9 mouse cellular contexts compared by ENCODE assay signal in genomic region chr10:81499250-81499901, GRCm38 (mm10). TPM values are rescaled to one million over a fixed set of nuclear protein-coding genes. Genes with fewer than 3 reads are reported as not detected.
DNase-seq lines count a peak whose midpoint lies in the region; ATAC-seq and TF ChIP-seq lines count a peak whose summit lies in the region.
"Had no signal": no experiment of that assay in that cellular context is flagged by ENCODE, and none has a peak within 500 bp of the region (broad histone marks: within the 10 kb centered on the region; RNA-seq: fewer than 3 reads in every experiment).

No protein-coding gene starts in this region.

- peaks cover 8% of the 10 kb centered on the region for H3K27me3 ChIP-seq in heart, embryonic 10.5 days (ENCODE audit: insufficient read depth, poor library complexity, severe bottlenecking)
- no peaks in the 10 kb centered on the region for H3K27me3 ChIP-seq in G1E (ENCODE audit: insufficient read depth, low read length)
- no peaks in the 10 kb centered on the region; the same call in 1 of the 2 replicates for H3K27me3 ChIP-seq in kidney, embryonic 16.5 days (ENCODE audit: insufficient read depth, low read length)
- H3K27me3 ChIP-seq in megakaryocyte, embryonic 14.5 days (replicated peaks) = no peaks in the 10 kb centered on the region
- no peaks in the 10 kb centered on the region for H3K27me3 ChIP-seq in forebrain, embryonic 16.5 days (replicated peaks; ENCODE audit: control insufficient read depth, insufficient read depth, low read length)

- H3K36me3 ChIP-seq in heart, embryonic 10.5 days = no peaks in the 10 kb centered on the region
- H3K36me3 ChIP-seq in G1E (replicated peaks) = peaks cover 62% of the 10 kb centered on the region
- H3K36me3 ChIP-seq in kidney, embryonic 16.5 days (ENCODE audit: insufficient read depth, low read length) = no peaks in the 10 kb centered on the region
- peaks cover 36% of the 10 kb centered on the region for H3K36me3 ChIP-seq in megakaryocyte, embryonic 14.5 days (replicated peaks; ENCODE audit: low read length)
- H3K36me3 ChIP-seq in forebrain, embryonic 16.5 days (ENCODE audit: control insufficient read depth, insufficient read depth) = no peaks in the 10 kb centered on the region

- no peak for ATAC-seq in G1E (ENCODE audit: extremely low read depth, insufficient number of reproducible peaks, low FRiP score, poor library complexity, severe bottlenecking)
- no peak for ATAC-seq in kidney, embryonic 16.5 days (ENCODE audit: low FRiP score, low TSS enrichment)
- no peak for ATAC-seq in forebrain, embryonic 16.5 days

- WGBS in heart, embryonic 10.5 days = 65% methylated on average over 22 of the region's 23 CpGs
- WGBS in kidney, embryonic 16.5 days = 78% methylated on average over 23 of the region's 23 CpGs
- 79% methylated on average over 23 of the region's 23 CpGs for WGBS in forebrain, embryonic 16.5 days

- 0 out of 2 replicates have a peak overlapping the region, but pooled peaks have one; percentile 49 for H3K27ac ChIP-seq in heart, embryonic 10.5 days
- no peak overlapping the region for H3K27ac ChIP-seq in kidney, embryonic 16.5 days (ENCODE audit: low read length)
- no peak overlapping the region for H3K27ac ChIP-seq in forebrain, embryonic 16.5 days (ENCODE audit: low read length)
- H3K27ac ChIP-seq: kidney, postnatal 0 days had no signal

- no peaks in the 10 kb centered on the region for H3K9me3 ChIP-seq in heart, embryonic 10.5 days
- H3K9me3 ChIP-seq in G1E (replicated peaks) = no peaks in the 10 kb centered on the region
- no peaks in the 10 kb centered on the region for H3K9me3 ChIP-seq in kidney, embryonic 16.5 days (ENCODE audit: low read length)
- no peaks in the 10 kb centered on the region for H3K9me3 ChIP-seq in megakaryocyte, embryonic 14.5 days
- no peaks in the 10 kb centered on the region for H3K9me3 ChIP-seq in forebrain, embryonic 16.5 days (ENCODE audit: control insufficient read depth, low read length)

- no peak for TF ChIP-seq CTCF in G1E (IDR thresholded peaks at IDR 0.05; ENCODE audit: low read depth, low read length)

- DNase-seq in heart, embryonic 10.5 days (ENCODE audit: low spot score) = no peak
- no peak for DNase-seq in heart, postnatal 4 days
- DNase-seq in G1E (ENCODE audit: low spot score) = no peak
- no peak for DNase-seq in urinary bladder, adult 18-20 months (ENCODE audit: low spot score in 2 of 2)
- no peak for DNase-seq in ovary, postnatal 14 days (ENCODE audit: low spot score)

- 0 out of 2 replicates have a peak overlapping the region, but pooled peaks have one; percentile 8 for H3K9ac ChIP-seq in kidney, embryonic 16.5 days (replicated peaks; ENCODE audit: low read length)
- H3K9ac ChIP-seq in forebrain, embryonic 16.5 days (replicated peaks; ENCODE audit: low read depth, low read length) = no peak overlapping the region

- no peak overlapping the region for H3K4me3 ChIP-seq in heart, embryonic 10.5 days
- peak overlapping the region; percentile 97; the same call in 1 of the 2 replicates for H3K4me3 ChIP-seq in G1E (ENCODE audit: low read depth, low read length)
- H3K4me3 ChIP-seq in kidney, embryonic 16.5 days (ENCODE audit: low read length) = no peak overlapping the region
- peak overlapping the region; percentile 100 for H3K4me3 ChIP-seq in megakaryocyte, embryonic 14.5 days (replicated peaks)
- no peak overlapping the region for H3K4me3 ChIP-seq in forebrain, embryonic 16.5 days (replicated peaks; ENCODE audit: low read length)

- H3K4me1 ChIP-seq in heart, embryonic 10.5 days = peaks cover 34% of the 10 kb centered on the region
- H3K4me1 ChIP-seq in G1E (ENCODE audit: insufficient read depth, low read depth, low read length) = peaks cover 73% of the 10 kb centered on the region
- H3K4me1 ChIP-seq in kidney, embryonic 16.5 days (ENCODE audit: insufficient read depth, low read length) = peaks cover 16% of the 10 kb centered on the region
- H3K4me1 ChIP-seq in megakaryocyte, embryonic 14.5 days = peaks cover 83% of the 10 kb centered on the region
- H3K4me1 ChIP-seq in forebrain, embryonic 16.5 days (replicated peaks; ENCODE audit: control insufficient read depth, insufficient read depth, low read length) = peaks cover 21% of the 10 kb centered on the region

- H3K4me2 ChIP-seq in kidney, embryonic 16.5 days (replicated peaks; ENCODE audit: low read depth, low read length) = no peak overlapping the region; the same call in 1 of the 2 replicates
- no peak overlapping the region for H3K4me2 ChIP-seq in forebrain, embryonic 16.5 days (ENCODE audit: low read length)

RNA-seq across cellular contexts. Expression of gene S1pr4, which starts 0.6 kb away (rescaled TPM):
- 0.46 and 0.83 TPM in 2 replicates for polyA plus RNA-seq in heart, embryonic 10.5 days (2016; fragmentation: Nextera tagmentation; extraction: Ambion mirVana)
- under 1 TPM; 0.50 to 0.57 TPM for total RNA-seq in heart, postnatal 4 days (2021)
- not detected in 2 replicates for total RNA-seq in G1E (2014; fragmentation: Nextera tagmentation)
- total RNA-seq in G1E (2017) = 1.6 and 1.9 TPM in 2 replicates
- 0.75 and 1.00 TPM in 2 replicates for polyA plus RNA-seq in G1E (2012)
- polyA plus RNA-seq in kidney, embryonic 16.5 days (2015; fragmentation: Nextera tagmentation; extraction: Ambion mirVana) = 1.5 and 1.7 TPM in 2 replicates
- 7.4 and 9.1 TPM in 2 replicates for polyA plus RNA-seq in megakaryocyte, embryonic 14.5 days (2012; ENCODE audit: insufficient read depth, low replicate concordance)
- 0.40 and 0.53 TPM in 2 replicates for polyA plus RNA-seq in forebrain, embryonic 16.5 days (2015; fragmentation: Nextera tagmentation; extraction: Ambion mirVana)

RNA-seq across cellular contexts. Expression of gene Ncln, which starts 3.2 kb away (rescaled TPM):
- polyA plus RNA-seq in heart, embryonic 10.5 days (2016; fragmentation: Nextera tagmentation; extraction: Ambion mirVana) = 75.3 and 86.1 TPM in 2 replicates
- total RNA-seq in heart, postnatal 4 days (2021) = 10 to 100 TPM; 57.1 to 62.3 TPM
- 58.2 and 72.3 TPM in 2 replicates for total RNA-seq in G1E (2014; fragmentation: Nextera tagmentation)
- 35.5 and 50.1 TPM in 2 replicates for total RNA-seq in G1E (2017)
- polyA plus RNA-seq in G1E (2012) = 154 and 179 TPM in 2 replicates
- 107 and 112 TPM in 2 replicates for polyA plus RNA-seq in kidney, embryonic 16.5 days (2015; fragmentation: Nextera tagmentation; extraction: Ambion mirVana)
- 145 and 508 TPM in 2 replicates for polyA plus RNA-seq in megakaryocyte, embryonic 14.5 days (2012; ENCODE audit: insufficient read depth, low replicate concordance)
- polyA plus RNA-seq in forebrain, embryonic 16.5 days (2015; fragmentation: Nextera tagmentation; extraction: Ambion mirVana) = 70.4 and 80.9 TPM in 2 replicates

RNA-seq across cellular contexts. Expression of gene Celf5, which starts 16.9 kb away (rescaled TPM):
- 0.10 and 0.18 TPM in 2 replicates for polyA plus RNA-seq in heart, embryonic 10.5 days (2016; fragmentation: Nextera tagmentation; extraction: Ambion mirVana)
- under 1 TPM; 0.09 to 0.33 TPM for total RNA-seq in heart, postnatal 4 days (2021)
- not detected in 2 replicates for total RNA-seq in G1E (2014; fragmentation: Nextera tagmentation)
- total RNA-seq in G1E (2017) = 0.05 and 0.06 TPM in 2 replicates
- polyA plus RNA-seq in G1E (2012) = 0.05 and 0.09 TPM in 2 replicates
- polyA plus RNA-seq in kidney, embryonic 16.5 days (2015; fragmentation: Nextera tagmentation; extraction: Ambion mirVana) = 0.29 and 0.67 TPM in 2 replicates
- polyA plus RNA-seq in megakaryocyte, embryonic 14.5 days (2012; ENCODE audit: insufficient read depth, low replicate concordance) = 1.3 and 3.3 TPM in 2 replicates
- 75.3 and 93.0 TPM in 2 replicates for polyA plus RNA-seq in forebrain, embryonic 16.5 days (2015; fragmentation: Nextera tagmentation; extraction: Ambion mirVana)

RNA-seq across cellular contexts. Expression of gene Gna15, which starts 24.6 kb away (rescaled TPM):
- 2.8 and 4.8 TPM in 2 replicates for polyA plus RNA-seq in heart, embryonic 10.5 days (2016; fragmentation: Nextera tagmentation; extraction: Ambion mirVana)
- under 1 TPM; 0.48 to 0.56 TPM for total RNA-seq in heart, postnatal 4 days (2021)
- total RNA-seq in G1E (2014; fragmentation: Nextera tagmentation) (20.9 and 22.5 TPM in 2 replicates), G1E (2017) (20.1 and 21.5 TPM in 2 replicates)
- 16.5 TPM in 2 replicates for polyA plus RNA-seq in G1E (2012)
- polyA plus RNA-seq in kidney, embryonic 16.5 days (2015; fragmentation: Nextera tagmentation; extraction: Ambion mirVana) = 0.70 and 0.98 TPM in 2 replicates
- polyA plus RNA-seq in megakaryocyte, embryonic 14.5 days (2012; ENCODE audit: insufficient read depth, low replicate concordance) = 31.7 and 48.4 TPM in 2 replicates
- 0.42 and 0.76 TPM in 2 replicates for polyA plus RNA-seq in forebrain, embryonic 16.5 days (2015; fragmentation: Nextera tagmentation; extraction: Ambion mirVana)

RNA-seq across cellular contexts. Expression of gene Nfic, which starts 43.9 kb away (rescaled TPM):
- 23.0 and 24.3 TPM in 2 replicates for polyA plus RNA-seq in heart, embryonic 10.5 days (2016; fragmentation: Nextera tagmentation; extraction: Ambion mirVana)
- total RNA-seq in heart, postnatal 4 days (2021) = 100 to 1,000 TPM; 125 to 130 TPM
- total RNA-seq in G1E (2014; fragmentation: Nextera tagmentation) = 6.9 and 9.5 TPM in 2 replicates
- 0.52 and 0.66 TPM in 2 replicates for total RNA-seq in G1E (2017)
- 16.1 and 19.3 TPM in 2 replicates for polyA plus RNA-seq in G1E (2012)
- 87.8 and 92.0 TPM in 2 replicates for polyA plus RNA-seq in kidney, embryonic 16.5 days (2015; fragmentation: Nextera tagmentation; extraction: Ambion mirVana)
- 184 and 257 TPM in 2 replicates for polyA plus RNA-seq in megakaryocyte, embryonic 14.5 days (2012; ENCODE audit: insufficient read depth, low replicate concordance)
- 25.4 and 27.0 TPM in 2 replicates for polyA plus RNA-seq in forebrain, embryonic 16.5 days (2015; fragmentation: Nextera tagmentation; extraction: Ambion mirVana)

Comparison
In these comparisons a context has a peak if more than half of its experiments do, and no peak if none do; other contexts are left out.
1. H3K4me3 ChIP-seq: peak in G1E (single experiment) and megakaryocyte, embryonic 14.5 days (single experiment); none in heart, embryonic 10.5 days (single experiment), kidney, embryonic 16.5 days (single experiment) and forebrain, embryonic 16.5 days (single experiment).
2. RNA of gene Celf5, which starts 16.9 kb away (polyA plus RNA-seq): 75.3 to 93.0 TPM in forebrain, embryonic 16.5 days; 1.3 to 3.3 TPM in megakaryocyte, embryonic 14.5 days, 0.29 to 0.67 TPM in kidney, embryonic 16.5 days, 0.10 to 0.18 TPM in heart, embryonic 10.5 days and 0.05 to 0.09 TPM in G1E; every median in the first group is over 10 times any median in the second.